Mouse (Mus musculus) bone marrow macrophage, adult 2 months (primary cell): ENCODE measurements around the gene Tsc22d1. TPM values are rescaled to one million over a fixed set of nuclear protein-coding genes. Genes with fewer than 3 reads are reported as not detected.

Source experiments
- H3K27ac ChIP-seq: 2 replicates; pipeline ENCODE4 v1.5.1; 2012; ENCODE audit warnings: low read depth, low read length; ENCODE audit not compliant: insufficient read depth
- H3K4me1 ChIP-seq: 2 replicates; pipeline ENCODE4 v1.6.1; 2012; ENCODE audit warnings: low read length; ENCODE audit not compliant: control insufficient read depth, insufficient read depth
- H3K4me3 ChIP-seq: 2 replicates; pipeline ENCODE4 v1.5.1; 2012; ENCODE audit warnings: mild to moderate bottlenecking, low read length, moderate library complexity; ENCODE audit not compliant: insufficient read depth
- CTCF ChIP-seq: IDR thresholded peaks from 2 replicates; pipeline ENCODE4 v1.5.1; 2012; ENCODE audit warnings: low read depth, mild to moderate bottlenecking, low read length, moderate library complexity
- POLR2A ChIP-seq: IDR thresholded peaks from 2 replicates; pipeline ENCODE4 v1.6.1; 2012; ENCODE audit warnings: mild to moderate bottlenecking, low read depth, low read length, borderline replicate concordance
- polyA plus RNA-seq: library from polyadenylated mRNA; stranded (reverse); fragments of >200 nt; gene quantifications from 2 replicates; pipeline ENCODE4 v1.2.4, GENCODE M21; 2012; ENCODE audit not compliant: missing spikeins, insufficient read depth, insufficient read length

Gene Tsc22d1
- polyA plus RNA-seq, 1 experiment: 32.1 TPM

- peaks cover 3% of the 10 kb centered on the region; the same call in 1 of the 2 replicates for H3K4me1 ChIP-seq
- H3K4me3 ChIP-seq: no peak overlapping the region
- TF ChIP-seq POLR2A: no peak
- no peak for TF ChIP-seq CTCF
- H3K27ac ChIP-seq: no peak overlapping the region
Measured at GRCm38 (mm10) chr14:76463414-76464098, 48.8 kb downstream of the Tsc22d1 start.

- H3K4me3 ChIP-seq: no peak overlapping the region
- TF ChIP-seq POLR2A: no peak
- no peak for TF ChIP-seq CTCF
Measured at GRCm38 (mm10) chr14:76464967-76465366, 50.2 kb downstream of the Tsc22d1 start.

DNA sequence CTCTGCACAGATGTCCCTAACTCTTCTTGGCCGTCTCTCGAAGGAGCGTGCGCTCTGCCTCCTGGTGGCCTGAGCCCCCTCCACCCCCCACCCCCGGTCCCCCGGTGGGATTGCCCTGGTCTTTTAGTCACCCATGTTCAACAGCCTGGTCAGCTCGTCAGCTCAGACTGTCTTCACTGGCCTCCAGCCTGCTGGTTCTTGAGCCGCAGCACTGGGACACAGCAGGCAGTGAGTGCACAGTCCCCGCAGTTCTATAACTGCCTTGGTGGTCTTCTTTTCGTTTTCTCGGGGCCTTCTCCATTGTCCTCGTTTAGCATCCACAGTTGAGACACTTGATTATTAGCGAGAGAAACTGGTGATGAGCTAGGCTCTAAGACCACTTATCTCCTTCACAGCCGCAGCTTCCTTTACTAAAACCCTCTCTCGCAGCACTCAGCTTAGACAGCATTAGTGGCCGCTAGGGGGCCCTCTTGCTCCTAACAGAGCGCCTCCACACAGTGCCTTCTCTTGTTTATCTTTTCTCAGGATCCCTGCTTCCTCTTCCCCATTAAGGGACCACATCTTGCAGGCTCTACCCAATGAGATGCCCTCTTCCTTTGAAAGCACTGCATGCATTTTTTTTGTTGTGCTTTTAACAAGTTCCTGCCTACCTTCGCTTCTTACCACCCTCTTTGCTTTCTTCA, 52.0 kb downstream of the Tsc22d1 start:
- peaks cover 3% of the 10 kb centered on the region; the same call in 1 of the 2 replicates for H3K4me1 ChIP-seq
- TF ChIP-seq POLR2A: no peak
- peak; percentile 63 for TF ChIP-seq CTCF
- H3K4me3 ChIP-seq: no peak overlapping the region
- H3K27ac ChIP-seq: no peak overlapping the region

More at GRCm38 (mm10) chr14:76464967-76465366, 50.2 kb downstream of the Tsc22d1 start:
- Histone ChIP-seq H3K27ac (no peak overlapping the region), H3K4me1 (peaks cover 3% of the 10 kb centered on the region; the same call in 1 of the 2 replicates)

GRCm38 (mm10) chr14:76467932-76468331, 53.2 kb downstream of the Tsc22d1 start:
- H3K27ac ChIP-seq: no peak overlapping the region
- peaks cover 3% of the 10 kb centered on the region; the same call in 1 of the 2 replicates for H3K4me1 ChIP-seq
- no peak overlapping the region for H3K4me3 ChIP-seq
- no peak for TF ChIP-seq CTCF
- no peak for TF ChIP-seq POLR2A

GRCm38 (mm10) chr14:76471301-76471700, 56.5 kb downstream of the Tsc22d1 start:
- TF ChIP-seq CTCF (no peak), POLR2A (no peak)
- no peak overlapping the region for H3K27ac ChIP-seq
- H3K4me3 ChIP-seq: no peak overlapping the region
- peaks cover 3% of the 10 kb centered on the region; the same call in 1 of the 2 replicates for H3K4me1 ChIP-seq

- no peak overlapping the region for H3K27ac ChIP-seq
- no peaks in the 10 kb centered on the region for H3K4me1 ChIP-seq
- no peak overlapping the region for H3K4me3 ChIP-seq
- TF ChIP-seq CTCF: no peak
Measured at GRCm38 (mm10) chr14:76472487-76472886, 57.7 kb downstream of the Tsc22d1 start.

GRCm38 (mm10) chr14:76473404-76473803, 58.6 kb downstream of the Tsc22d1 start:
- TF ChIP-seq CTCF (no peak), POLR2A (no peak)
- H3K4me1 ChIP-seq: no peaks in the 10 kb centered on the region
- no peak overlapping the region for H3K27ac ChIP-seq
- no peak overlapping the region for H3K4me3 ChIP-seq

GRCm38 (mm10) chr14:76474165-76474564, 59.4 kb downstream of the Tsc22d1 start:
- H3K4me1 ChIP-seq: 0 out of 2 replicates have a peak, but pooled peaks cover 3% of the 10 kb centered on the region
- TF ChIP-seq POLR2A (no peak), CTCF (no peak)

GRCm38 (mm10) chr14:76476770-76477169, 62.0 kb downstream of the Tsc22d1 start:
- H3K4me1 ChIP-seq: 0 out of 2 replicates have a peak, but pooled peaks cover 3% of the 10 kb centered on the region
- H3K4me3 ChIP-seq: no peak overlapping the region
- no peak overlapping the region for H3K27ac ChIP-seq
- TF ChIP-seq CTCF (no peak), POLR2A (no peak)

More at GRCm38 (mm10) chr14:76474165-76474564, 59.4 kb downstream of the Tsc22d1 start:
- no peak overlapping the region for H3K27ac ChIP-seq
- no peak overlapping the region for H3K4me3 ChIP-seq

DNA sequence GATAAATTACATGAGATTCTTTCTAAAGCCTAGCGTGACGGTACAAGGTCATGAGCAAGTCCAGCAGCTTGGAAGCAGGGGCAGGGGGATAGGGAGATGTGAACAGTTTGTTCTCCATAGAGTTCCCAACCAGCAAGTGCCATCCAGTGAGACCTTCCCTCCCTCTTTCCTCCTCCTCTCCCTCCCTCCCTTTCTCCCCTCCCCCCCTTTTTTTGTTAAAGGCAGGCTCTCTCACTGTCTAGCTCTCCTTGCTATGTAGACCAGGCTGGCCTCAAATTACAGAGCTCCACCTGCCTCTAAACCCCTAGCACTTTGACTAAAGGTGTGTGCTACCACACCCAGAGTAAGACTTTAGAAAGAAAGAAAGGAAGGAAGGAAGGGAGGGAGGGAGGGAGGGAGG, 63.3 kb downstream of the Tsc22d1 start:
- H3K27ac ChIP-seq: no peak overlapping the region
- H3K4me3 ChIP-seq: no peak overlapping the region
- TF ChIP-seq POLR2A (no peak), CTCF (no peak)
- 0 out of 2 replicates have a peak, but pooled peaks cover 3% of the 10 kb centered on the region for H3K4me1 ChIP-seq
